In genomic region chr5:37457831-37458230, GRCm38 (mm10) we compare ENCODE assay signal across 14 mouse cellular contexts.
"Had no signal": no experiment of that assay in that cellular context is flagged by ENCODE, and none has a peak within 500 bp of the region (broad histone marks: within the 10 kb centered on the region; RNA-seq: fewer than 3 reads in every experiment).

No protein-coding gene starts in this region.

- H3K4me2 ChIP-seq: limb, embryonic 12.5 days; lung, embryonic 15.5 days; midbrain, embryonic 13.5 days; neural tube, embryonic 15.5 days had no signal

- H3K9ac ChIP-seq: limb, embryonic 12.5 days; lung, embryonic 15.5 days; midbrain, embryonic 13.5 days; neural tube, embryonic 15.5 days had no signal

- H3K9me3 ChIP-seq: lung, embryonic 15.5 days; midbrain, embryonic 13.5 days had no signal

- H3K36me3 ChIP-seq: limb, embryonic 12.5 days; lung, embryonic 15.5 days had no signal

- H3K4me1 ChIP-seq: limb, embryonic 12.5 days; lung, embryonic 15.5 days; midbrain, embryonic 13.5 days; neural tube, embryonic 15.5 days had no signal

- DNase-seq: kidney, adult 11 months; kidney, adult 9 months; layer of hippocampus, adult 9-11 months; layer of hippocampus, postnatal 36 days; right cerebral cortex, adult 18-20 months; right cerebral cortex, postnatal 25 days; thymus, adult 2 months; thymus, postnatal 25 days had no signal

- H3K27me3 ChIP-seq: limb, embryonic 12.5 days; lung, embryonic 15.5 days; midbrain, embryonic 13.5 days; neural tube, embryonic 15.5 days had no signal

- H3K27ac ChIP-seq: kidney, postnatal 0 days; limb, embryonic 12.5 days; lung, embryonic 15.5 days; midbrain, embryonic 13.5 days; neural tube, embryonic 15.5 days had no signal

- H3K4me3 ChIP-seq: limb, embryonic 12.5 days; lung, embryonic 15.5 days; midbrain, embryonic 13.5 days; myocyte; neural tube, embryonic 15.5 days had no signal

- ATAC-seq: midbrain, embryonic 13.5 days had no signal
